Mouse (Mus musculus) c-Kit-positive CD71-positive TER-119-positive erythroid progenitor cells, embryonic 14.5 days (primary cell): Measurements from ENCODE around the gene Camta1.

Source experiments
- DNase-seq: peaks from one replicate; pipeline ENCODE4 v3.0.0-alpha.2; 2013; ENCODE audit warnings: low spot score

The Camta1 gene

GRCm38 (mm10) chr4:151595116-151595515, 266.6 kb downstream of the Camta1 start:
- no peak for DNase-seq

- no peak for DNase-seq
These were observed 268.6 kb downstream of the Camta1 start for GRCm38 (mm10) chr4:151593042-151593441.

DNA sequence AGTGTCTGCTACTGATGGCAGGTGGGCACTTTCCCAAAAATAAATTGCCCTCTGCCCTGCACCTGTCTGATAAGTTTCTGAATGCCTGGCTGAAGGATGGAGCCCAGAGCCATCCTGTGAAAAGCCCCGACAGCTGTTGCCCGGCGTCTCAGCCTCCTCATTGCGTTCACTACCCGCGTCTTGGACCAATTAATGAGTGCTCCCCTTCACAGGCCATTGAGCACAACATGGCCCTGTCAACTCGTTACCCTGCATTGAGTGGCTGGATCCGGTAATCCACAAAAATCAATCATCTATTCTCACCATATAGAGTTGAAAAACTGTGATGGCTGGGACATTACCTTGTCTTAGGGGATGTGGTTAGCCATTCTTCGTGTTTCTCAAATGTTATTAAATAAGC, 275.6 kb downstream of the Camta1 start:
- DNase-seq, result no peak

- no peak for DNase-seq
These were observed 283.7 kb downstream of the Camta1 start for GRCm38 (mm10) chr4:151577961-151578360.

- DNase-seq, result no peak
These were observed 285.2 kb downstream of the Camta1 start for GRCm38 (mm10) chr4:151576291-151577108.

GRCm38 (mm10) chr4:151572716-151573115, 289.0 kb downstream of the Camta1 start:
- no peak for DNase-seq

GRCm38 (mm10) chr4:151569586-151569985, 292.1 kb downstream of the Camta1 start:
- DNase-seq, result no peak

DNA sequence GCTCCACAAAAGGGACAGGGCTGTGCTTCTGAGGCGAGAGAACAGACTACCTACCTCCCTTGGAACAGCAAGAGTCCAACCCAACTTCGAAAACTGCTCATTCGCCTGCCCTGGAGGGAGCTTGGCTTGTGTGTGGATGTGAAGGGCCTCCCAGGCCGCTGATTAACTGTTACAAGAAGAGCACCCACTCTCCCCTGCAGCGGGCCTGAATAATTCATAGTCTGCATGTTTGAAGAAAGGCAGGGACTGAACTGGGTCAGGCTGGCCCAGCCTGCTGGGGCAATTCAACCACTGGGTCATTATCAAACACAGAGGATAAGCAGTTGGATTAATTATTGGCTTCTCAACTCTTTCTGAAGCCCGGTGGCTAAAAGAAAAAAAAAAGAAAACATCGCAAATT, 292.8 kb downstream of the Camta1 start:
- DNase-seq, result no peak

DNA sequence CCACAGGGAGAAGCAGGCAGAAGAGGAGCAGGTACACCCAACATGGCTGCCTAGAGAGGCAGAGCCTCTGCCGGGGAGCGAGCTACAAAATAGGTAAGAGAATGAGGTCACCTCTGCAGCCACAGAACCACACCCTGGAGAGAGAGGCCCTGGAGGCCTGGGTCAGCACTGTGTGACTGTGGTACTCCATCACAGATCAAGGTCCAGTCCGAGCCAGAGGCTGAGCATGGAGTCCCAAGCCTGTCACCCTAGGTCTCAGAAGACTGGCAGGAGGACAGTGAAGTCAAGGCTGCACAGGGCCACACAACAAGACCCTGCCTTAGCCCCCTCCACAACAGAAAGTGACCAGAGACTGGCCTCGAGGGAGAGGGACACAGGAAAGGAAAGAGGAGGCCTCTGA, 294.6 kb downstream of the Camta1 start:
- DNase-seq, result no peak

- no peak for DNase-seq
These were observed 306.2 kb downstream of the Camta1 start for GRCm38 (mm10) chr4:151555505-151555904.

GRCm38 (mm10) chr4:151549523-151549922, 312.2 kb downstream of the Camta1 start:
- no peak for DNase-seq

- no peak for DNase-seq
These were observed 316.2 kb downstream of the Camta1 start for GRCm38 (mm10) chr4:151545452-151545851.

DNA sequence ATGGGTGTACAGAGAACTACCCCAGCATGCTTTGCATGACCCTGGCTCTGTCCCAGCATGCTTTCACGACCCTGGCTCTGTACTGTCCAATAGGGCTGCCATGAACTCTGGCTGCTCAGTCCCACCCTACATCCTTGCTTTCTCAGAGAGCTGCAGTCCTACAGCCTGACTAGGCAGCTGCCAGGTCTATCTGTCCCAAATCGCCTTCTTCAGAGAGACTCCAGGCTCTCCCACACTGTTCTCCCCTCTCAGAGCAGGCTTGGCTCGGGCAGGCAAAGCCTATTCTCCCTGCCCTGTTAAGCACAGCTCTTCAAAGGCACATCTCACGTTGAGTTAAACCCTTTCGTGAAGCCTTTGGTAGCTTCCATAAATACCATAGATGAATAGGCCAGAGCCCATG, 317.5 kb downstream of the Camta1 start:
- DNase-seq, result no peak

DNA sequence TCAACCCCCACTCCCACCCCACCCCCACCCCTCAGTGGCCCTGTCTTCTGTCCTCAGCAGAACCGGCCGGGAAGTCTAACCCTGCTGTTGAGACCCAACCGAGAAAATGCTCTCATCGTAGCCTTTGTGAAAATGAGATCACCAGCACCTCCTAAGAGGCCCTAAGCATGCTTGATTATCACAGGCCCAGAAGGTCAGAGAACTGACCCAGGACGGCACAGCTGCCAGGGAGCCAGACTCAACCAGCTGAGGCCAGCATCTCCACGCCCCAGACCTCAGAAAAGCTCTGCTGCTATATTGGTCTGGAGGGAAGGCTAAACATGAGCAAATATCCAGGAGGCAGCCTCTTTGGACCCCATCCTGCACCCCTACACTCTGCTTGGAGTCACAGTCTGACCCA, 321.1 kb downstream of the Camta1 start:
- no peak for DNase-seq

GRCm38 (mm10) chr4:151539881-151540280, 321.8 kb downstream of the Camta1 start:
- DNase-seq, result no peak

GRCm38 (mm10) chr4:151539167-151539525, 322.5 kb downstream of the Camta1 start:
- DNase-seq, result no peak

DNA sequence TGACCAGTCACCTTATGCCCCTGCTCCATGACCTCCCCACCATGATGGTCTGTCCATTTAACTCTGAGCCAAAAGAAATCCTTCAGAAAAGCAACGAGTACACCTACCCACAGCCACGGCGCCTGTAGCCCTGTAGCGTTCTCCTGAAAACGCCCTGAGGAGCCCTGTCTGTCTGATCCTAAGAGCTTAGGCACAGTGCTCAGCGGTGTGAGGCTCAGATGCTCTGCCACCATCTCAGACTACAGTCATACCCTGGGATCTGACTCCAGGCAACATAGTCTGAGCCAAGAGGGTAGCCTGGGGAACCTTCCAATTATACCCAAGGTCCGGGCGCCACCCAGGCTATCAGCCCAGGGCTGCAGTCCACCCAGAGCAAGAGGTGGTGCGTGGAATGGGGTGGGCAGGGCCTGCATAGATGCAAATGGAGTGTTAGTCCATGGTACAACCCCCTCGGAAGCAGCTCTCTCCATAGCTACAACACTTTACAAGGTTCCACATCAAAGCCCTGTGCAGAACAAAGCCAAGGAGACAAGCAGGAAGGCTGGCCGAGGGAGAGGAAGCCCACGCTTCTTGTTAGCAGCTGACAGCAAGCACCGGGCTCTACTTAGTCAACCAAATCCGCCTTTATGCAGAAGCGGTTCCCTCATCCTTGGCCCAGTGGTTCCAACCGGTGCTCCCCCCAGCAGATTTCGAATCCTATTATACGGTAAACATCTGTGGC, 323.1 kb downstream of the Camta1 start:
- no peak for DNase-seq

DNA sequence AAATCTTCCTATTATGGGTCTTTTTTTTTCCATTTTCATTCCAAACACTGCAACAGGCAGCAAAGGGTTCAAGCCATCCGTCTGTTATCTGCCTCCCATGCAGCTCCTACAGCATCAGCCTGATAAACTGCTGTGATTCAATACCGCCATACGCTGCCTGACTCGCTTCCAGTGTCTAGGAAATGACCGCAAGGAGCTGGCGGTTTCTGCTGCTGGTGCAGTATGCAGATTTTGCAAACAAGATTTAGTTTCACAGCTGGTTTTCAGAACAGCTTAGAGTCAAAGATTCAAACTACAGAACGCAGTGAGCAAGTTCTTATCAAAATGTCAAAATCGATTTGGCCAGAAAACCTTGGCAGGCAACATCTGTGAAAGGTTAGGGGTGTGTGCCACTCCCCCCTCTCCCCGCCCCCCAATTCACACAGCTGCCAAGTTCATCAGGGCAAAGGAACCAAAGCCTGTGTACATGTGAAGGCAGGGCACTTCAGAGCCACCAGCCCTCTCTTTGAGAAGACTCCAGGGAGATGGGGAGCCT, 325.7 kb downstream of the Camta1 start:
- no peak for DNase-seq

DNA sequence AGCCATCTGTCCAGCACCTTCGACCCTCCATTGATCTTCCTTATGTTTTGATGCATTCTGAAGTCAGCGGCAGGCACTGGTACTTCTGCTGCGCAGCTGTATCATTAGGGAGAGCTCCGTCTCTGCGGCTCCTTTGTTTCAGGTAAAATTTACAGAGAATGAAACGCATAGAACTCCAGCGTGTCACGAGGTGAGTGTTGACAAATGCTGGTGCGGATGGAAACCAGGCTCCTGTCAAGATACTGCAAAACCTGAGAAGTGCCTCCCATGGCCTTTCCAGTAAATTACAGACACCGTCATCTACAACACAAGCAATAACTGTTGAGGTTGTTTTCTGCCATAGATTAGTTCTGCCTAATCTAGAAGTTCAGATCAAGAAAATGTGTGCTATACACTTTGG, 328.2 kb downstream of the Camta1 start:
- no peak for DNase-seq

DNA sequence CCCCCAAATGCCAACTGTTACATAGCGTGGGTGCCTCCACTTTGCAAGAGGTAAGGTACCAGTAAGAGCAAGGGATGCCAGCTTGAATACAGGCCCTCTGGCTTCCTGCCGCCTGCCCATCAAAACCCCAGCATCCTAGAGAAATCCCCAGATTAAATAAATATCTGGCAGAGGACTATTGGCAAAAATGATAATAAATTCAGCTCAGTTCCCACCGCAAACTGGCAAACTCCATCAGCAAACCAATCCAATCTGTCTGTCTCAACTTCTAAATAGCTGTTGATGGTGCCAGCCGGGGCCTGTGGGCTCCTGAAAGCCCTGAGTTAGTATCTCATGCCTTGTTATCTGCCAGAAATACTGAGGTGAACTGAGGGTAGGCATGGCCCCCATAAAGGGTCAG, 333.2 kb downstream of the Camta1 start:
- DNase-seq, result no peak

DNA sequence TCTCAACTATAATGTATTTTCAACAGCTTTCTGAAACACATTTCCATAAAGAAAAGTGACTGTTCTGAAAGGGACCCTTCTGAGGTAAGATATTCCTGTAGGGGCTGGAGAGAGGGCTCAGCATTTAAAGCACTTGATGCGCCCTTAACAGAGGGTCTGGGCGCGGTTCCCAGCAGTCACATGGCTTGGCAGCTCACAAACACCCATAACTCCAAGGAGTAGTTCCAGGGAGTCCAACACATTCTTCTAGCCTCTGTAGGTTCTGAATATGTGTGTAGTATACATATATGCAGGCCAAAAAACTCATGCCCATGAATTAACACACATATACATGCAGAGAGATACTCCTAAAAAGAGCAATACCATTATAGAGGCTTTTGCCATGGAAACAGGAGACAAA, 333.9 kb downstream of the Camta1 start:
- DNase-seq, result no peak

DNA sequence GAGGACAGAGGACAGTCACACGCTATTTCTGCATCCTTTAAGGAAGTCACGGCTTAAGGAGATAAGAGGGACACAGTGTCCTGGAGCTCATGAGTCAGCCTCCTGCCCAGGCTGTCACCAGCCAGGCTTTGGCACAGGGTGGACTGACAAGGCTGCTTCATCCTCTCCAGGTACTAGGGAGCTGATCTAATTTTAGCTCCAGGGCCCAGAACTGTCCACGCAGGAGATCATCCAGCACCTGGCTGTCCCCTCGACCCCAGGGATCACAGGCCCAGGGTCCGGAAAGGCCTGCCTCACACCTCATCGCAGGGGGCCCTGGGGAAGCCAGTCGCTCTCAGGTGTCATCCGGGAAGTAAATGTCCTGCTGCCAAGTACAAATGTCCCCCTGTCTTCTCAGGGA, 341.6 kb downstream of the Camta1 start:
- DNase-seq, result no peak

DNA sequence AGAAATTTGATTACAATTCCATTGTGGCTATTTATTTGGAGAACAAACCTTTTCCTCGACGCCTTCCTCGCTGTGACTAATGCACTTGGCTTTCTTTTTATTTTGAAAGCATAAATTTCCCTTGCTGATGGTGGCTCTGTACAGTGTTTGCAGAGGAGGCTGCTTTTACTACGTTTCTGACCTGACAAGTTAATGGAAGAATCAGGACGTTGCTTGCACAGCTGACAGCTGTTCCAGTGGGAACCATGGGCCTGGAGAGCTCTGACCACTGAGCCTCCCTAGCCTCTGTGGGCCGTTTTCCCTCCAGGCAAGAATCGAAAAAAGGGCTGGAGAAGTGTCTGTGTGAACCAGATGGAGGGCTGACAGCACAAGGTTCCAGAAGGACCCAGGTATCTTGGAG, 342.7 kb downstream of the Camta1 start:
- DNase-seq, result no peak
